Mouse (Mus musculus): ENCODE data around the gene Vmn2r20.
"Not testable (repeated sequence)": the region's sequence is repeated elsewhere in the genome, so short reads cannot be mapped to it uniquely, and the experiment has no call there.

The Vmn2r20 gene

GRCm38 (mm10) chr6:123418016-123418415 lies at the start of gene Vmn2r20:
Gene Vmn2r20, minus strand, starts transcription at chr6:123418116.
- not testable (repeated sequence) for DNase-seq

- not testable (repeated sequence) for DNase-seq
Measured at GRCm38 (mm10) chr6:123424413-123424812, 6.5 kb upstream of the Vmn2r20 start.

- DNase-seq = not testable (repeated sequence)
Measured at GRCm38 (mm10) chr6:123406918-123407665, 10.8 kb downstream of the Vmn2r20 start.

GRCm38 (mm10) chr6:123388824-123389223 lies 29.1 kb downstream of the Vmn2r20 start:
- not testable (repeated sequence) for DNase-seq

GRCm38 (mm10) chr6:123346141-123346540 lies 71.8 kb downstream of the Vmn2r20 start:
- no peak for DNase-seq

GRCm38 (mm10) chr6:123340093-123340492 lies 77.8 kb downstream of the Vmn2r20 start:
- peak in 1 of 2 experiments; percentile 1 for DNase-seq

GRCm38 (mm10) chr6:123332503-123332902 lies 85.4 kb downstream of the Vmn2r20 start:
- DNase-seq = no peak

All from cerebellum, postnatal 14 days (tissue).